Mouse (Mus musculus) layer of hippocampus, adult 8-10 months (tissue): ENCODE measurements around the gene Ankrd44. TPM values are rescaled to one million over a fixed set of nuclear protein-coding genes. Genes with fewer than 3 reads are reported as not detected.

Experiments
- DNase-seq, 2 experiments: peaks; one replicate each; pipeline ENCODE4 v3.0.0; 2022; ENCODE audit warnings: low spot score in 2 of 2
- total RNA-seq, 4 experiments: library from RNA; stranded (reverse); gene quantifications; 2 replicates each; pipeline ENCODE4 v1.2.4; 2022

The Ankrd44 gene
- total RNA-seq, 4 experiments from 2014 or later = 11.5 to 27.2 (median 18.7) TPM

- DNase-seq = no peak
These were observed 37.7 kb downstream of the Ankrd44 start for GRCm38 (mm10) chr1:54888449-54888848.

GRCm38 (mm10) chr1:54887873-54888272, 38.3 kb downstream of the Ankrd44 start:
- DNase-seq = no peak

GRCm38 (mm10) chr1:54882856-54883467, 43.2 kb downstream of the Ankrd44 start:
- DNase-seq = no peak

- no peak for DNase-seq
These were observed 44.7 kb downstream of the Ankrd44 start for GRCm38 (mm10) chr1:54881523-54881922.

- no peak for DNase-seq
These were observed 48.6 kb downstream of the Ankrd44 start for GRCm38 (mm10) chr1:54877423-54878073.

GRCm38 (mm10) chr1:54877014-54877413, 49.2 kb downstream of the Ankrd44 start:
- DNase-seq = no peak

GRCm38 (mm10) chr1:54874094-54874493, 52.1 kb downstream of the Ankrd44 start:
- DNase-seq = no peak

- DNase-seq = no peak
These were observed 53.1 kb downstream of the Ankrd44 start for GRCm38 (mm10) chr1:54872857-54873616.

GRCm38 (mm10) chr1:54871321-54871720, 54.9 kb downstream of the Ankrd44 start:
- DNase-seq = no peak

GRCm38 (mm10) chr1:54870634-54871033, 55.6 kb downstream of the Ankrd44 start:
- DNase-seq = no peak

- DNase-seq = no peak
These were observed 59.0 kb downstream of the Ankrd44 start for GRCm38 (mm10) chr1:54867226-54867625.

GRCm38 (mm10) chr1:54866131-54866530, 60.1 kb downstream of the Ankrd44 start:
- DNase-seq = no peak

GRCm38 (mm10) chr1:54864928-54865652, 61.1 kb downstream of the Ankrd44 start:
- DNase-seq = no peak

- DNase-seq = no peak
These were observed 65.8 kb downstream of the Ankrd44 start for GRCm38 (mm10) chr1:54860361-54860760.

- no peak for DNase-seq
These were observed 66.3 kb downstream of the Ankrd44 start for GRCm38 (mm10) chr1:54859876-54860275.

GRCm38 (mm10) chr1:54858898-54859297, 67.3 kb downstream of the Ankrd44 start:
- DNase-seq = no peak

GRCm38 (mm10) chr1:54856502-54856901, 69.7 kb downstream of the Ankrd44 start:
- no peak for DNase-seq

- no peak for DNase-seq
These were observed 70.2 kb downstream of the Ankrd44 start for GRCm38 (mm10) chr1:54855970-54856369.

- no peak for DNase-seq
These were observed 71.8 kb downstream of the Ankrd44 start for GRCm38 (mm10) chr1:54854388-54854787.

- no peak for DNase-seq
These were observed 72.7 kb downstream of the Ankrd44 start for GRCm38 (mm10) chr1:54853311-54854000.

- no peak for DNase-seq
These were observed 74.6 kb downstream of the Ankrd44 start for GRCm38 (mm10) chr1:54851610-54852009.
